Mouse (Mus musculus) megakaryocyte, embryonic 14.5 days (primary cell): Measurements from ENCODE around the gene Hspa5.

Experiments
- FLI1 ChIP-seq: IDR thresholded peaks from 2 replicates; pipeline ENCODE4 v1.6.1; 2012; ENCODE audit warnings: low read length, inconsistent platforms, mixed read lengths
- GATA1 ChIP-seq: IDR thresholded peaks from 3 replicates; pipeline ENCODE4 v1.6.1; 2012; ENCODE audit warnings: mixed read lengths, low read length, inconsistent platforms, borderline replicate concordance

DNA sequence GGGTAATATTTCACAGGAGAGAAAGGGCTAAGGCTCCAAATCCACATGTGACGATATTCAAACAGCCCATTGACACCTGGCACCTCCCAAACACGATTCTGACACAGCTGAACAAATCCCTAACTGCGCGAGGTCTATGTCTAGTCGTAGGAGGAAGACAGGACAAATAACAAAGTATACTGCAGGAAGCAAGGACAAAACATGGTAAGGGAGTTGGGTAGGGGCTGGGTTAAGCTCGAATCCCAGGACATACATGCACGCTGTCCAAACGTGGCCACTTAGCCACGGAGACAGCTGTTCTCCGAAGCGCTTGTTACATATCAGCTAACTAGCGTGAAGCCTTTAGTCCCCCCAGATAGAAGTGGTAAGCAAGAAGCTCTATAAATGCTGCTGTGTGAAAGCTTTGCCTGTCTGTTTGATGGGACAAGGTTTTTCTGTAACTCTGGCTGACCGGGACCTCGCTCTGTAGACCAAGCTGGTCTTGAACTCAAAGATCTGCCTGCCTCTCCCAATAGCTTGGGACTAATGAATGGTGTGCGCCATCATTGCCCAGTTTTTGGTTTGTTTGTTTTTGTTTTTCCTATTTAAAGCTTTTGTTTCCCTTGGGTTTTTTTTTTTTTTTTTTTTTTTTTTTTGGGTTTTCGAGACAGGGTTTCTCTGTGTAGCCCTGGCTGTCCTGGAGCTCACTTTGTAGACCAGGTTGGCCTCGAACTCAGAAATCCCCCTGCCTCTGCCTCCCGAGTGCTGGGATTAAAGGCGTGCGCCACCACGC is 54.9 kb downstream of the Hspa5 start:
- no peak for TF ChIP-seq GATA1
- TF ChIP-seq FLI1, result no peak
